Mouse (Mus musculus) liver, embryonic 12.5 days (tissue): ENCODE data around the gene Ppp3r2. TPM values are rescaled to one million over a fixed set of nuclear protein-coding genes. Genes with fewer than 3 reads are reported as not detected.

ENCODE experiments used
- ATAC-seq: fragments of 200-750 bp; cut with Nextera tagmentation; 2 replicates; pipeline ENCODE4 v1.8.0; 2017; ENCODE audit warnings: moderate number of reproducible peaks, mild to moderate bottlenecking, moderate library complexity
- H3K27ac ChIP-seq: fragments of 300-500 bp; sonication (generic); 2 replicates; pipeline ENCODE4 v1.5.1; 2016; ENCODE audit warnings: mild to moderate bottlenecking
- H3K27me3 ChIP-seq: fragments of 300-500 bp; sonication (generic); replicated peaks from 2 replicates; pipeline ENCODE4 v1.6.1; 2016; ENCODE audit warnings: mild to moderate bottlenecking, moderate library complexity
- H3K36me3 ChIP-seq: fragments of 300-500 bp; sonication (generic); 2 replicates; pipeline ENCODE4 v1.6.1; 2016; ENCODE audit warnings: mild to moderate bottlenecking, moderate library complexity
- H3K4me1 ChIP-seq: fragments of 300-500 bp; sonication (generic); 2 replicates; pipeline ENCODE4 v1.6.1; 2016
- H3K4me2 ChIP-seq: fragments of 300-500 bp; sonication (generic); 2 replicates; pipeline ENCODE4 v1.6.1; 2016; ENCODE audit warnings: mild to moderate bottlenecking, moderate library complexity
- H3K4me3 ChIP-seq: fragments of 300-500 bp; sonication (generic); 2 replicates; pipeline ENCODE4 v1.5.1; 2016; ENCODE audit warnings: mild to moderate bottlenecking, moderate library complexity
- H3K9ac ChIP-seq: fragments of 300-500 bp; sonication (generic); 2 replicates; pipeline ENCODE4 v1.6.1; 2016; ENCODE audit warnings: mild to moderate bottlenecking, moderate library complexity
- H3K9me3 ChIP-seq: fragments of 300-500 bp; sonication (generic); replicated peaks from 2 replicates; pipeline ENCODE4 v1.6.1; 2016; ENCODE audit warnings: mild to moderate bottlenecking, moderate library complexity
- WGBS: fragments of 180-500 bp; shearing (Covaris S2); methylation state at CpG from one replicate; pipeline ENCODE4 v1.1.7; 2016; ENCODE audit not compliant: insufficient replicate concordance; 5-methylcytosine and 5-hydroxymethylcytosine counted together
- polyA plus RNA-seq: library from polyadenylated mRNA; unstranded; fragments of >200 nt; fragmentation: Nextera tagmentation; extraction: Ambion mirVana; gene quantifications from 2 replicates; pipeline ENCODE4 v1.2.1, GENCODE M21; 2016

Ppp3r2 gene
- polyA plus RNA-seq, 1 experiment from 2014 or later = not detected

DNA sequence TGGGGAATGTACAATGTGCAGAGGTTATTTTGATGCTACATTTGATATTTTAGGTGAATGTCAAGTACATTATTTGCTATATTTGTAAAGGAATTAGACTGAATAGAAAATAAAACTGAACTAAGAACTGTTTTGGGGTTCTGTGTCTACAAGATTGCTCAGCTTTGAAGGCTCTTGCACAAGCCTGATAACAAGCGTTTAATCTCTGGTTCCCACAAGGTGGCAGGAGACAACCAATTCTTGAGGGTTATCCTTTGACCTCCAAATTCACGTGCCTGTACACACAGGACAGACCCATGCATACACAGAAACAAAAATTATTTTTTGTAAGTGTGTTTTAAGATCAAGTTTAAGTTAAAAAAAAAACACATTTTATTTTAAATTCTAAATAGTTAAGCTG lies 41.9 kb downstream of the Ppp3r2 start:
- Histone ChIP-seq H3K9me3 (no peaks in the 10 kb centered on the region), H3K4me3 (no peak overlapping the region), H3K4me1 (peaks cover 4% of the 10 kb centered on the region; the same call in 1 of the 2 replicates), H3K36me3 (peaks cover 84% of the 10 kb centered on the region), H3K9ac (no peak overlapping the region), H3K27ac (no peak overlapping the region), H3K4me2 (no peak overlapping the region), H3K27me3 (no peaks in the 10 kb centered on the region)
- ATAC-seq = peak; percentile 90
- 18% methylated on average over 2 of the region's 2 CpGs for WGBS

- no peak for ATAC-seq
- WGBS = 88% methylated on average over 11 of the region's 11 CpGs
These were observed 44.0 kb downstream of the Ppp3r2 start for GRCm38 (mm10) chr4:49637821-49638220.

GRCm38 (mm10) chr4:49632139-49632481 lies 49.7 kb downstream of the Ppp3r2 start:
- Histone ChIP-seq H3K4me3 (peak overlapping the region; percentile 86), H3K4me2 (peak overlapping the region; percentile 85), H3K9me3 (no peaks in the 10 kb centered on the region), H3K4me1 (peaks cover 31% of the 10 kb centered on the region), H3K27me3 (no peaks in the 10 kb centered on the region), H3K27ac (peak overlapping the region; percentile 89), H3K9ac (peak overlapping the region; percentile 90), H3K36me3 (peaks cover 39% of the 10 kb centered on the region)
- WGBS = under 1% methylated on average over 30 of the region's 30 CpGs
- ATAC-seq = peak; percentile 69

More at GRCm38 (mm10) chr4:49637821-49638220, 44.0 kb downstream of the Ppp3r2 start:
- Histone ChIP-seq H3K4me2 (no peak overlapping the region), H3K4me1 (peaks cover 24% of the 10 kb centered on the region), H3K9me3 (no peaks in the 10 kb centered on the region), H3K4me3 (no peak overlapping the region), H3K9ac (no peak overlapping the region), H3K36me3 (peaks cover 82% of the 10 kb centered on the region), H3K27me3 (no peaks in the 10 kb centered on the region), H3K27ac (no peak overlapping the region)

GRCm38 (mm10) chr4:49631319-49632138 lies 50.3 kb downstream of the Ppp3r2 start, which contains the start of gene Rnf20:
Gene Rnf20, plus strand, starts transcription at chr4:49632006.
- peak within 1 kb of the TSS; percentile 90 for H3K9ac ChIP-seq
- 3% methylated on average over 37 of the region's 37 CpGs for WGBS
- peak; percentile 94 for ATAC-seq

GRCm38 (mm10) chr4:49628941-49629340 lies 52.9 kb downstream of the Ppp3r2 start:
- Histone ChIP-seq H3K27ac (no peak overlapping the region), H3K9ac (no peak overlapping the region), H3K9me3 (no peaks in the 10 kb centered on the region), H3K4me3 (no peak overlapping the region), H3K27me3 (no peaks in the 10 kb centered on the region), H3K36me3 (peaks cover 8% of the 10 kb centered on the region), H3K4me1 (peaks cover 43% of the 10 kb centered on the region), H3K4me2 (no peak overlapping the region)
- ATAC-seq = no peak
- WGBS = 72% methylated on average over 5 of the region's 5 CpGs

More at GRCm38 (mm10) chr4:49631319-49632138, 50.3 kb downstream of the Ppp3r2 start, which contains the start of gene Rnf20:
- Histone ChIP-seq H3K9me3 (no peaks in the 10 kb centered on the region), H3K36me3 (peaks cover 33% of the 10 kb centered on the region), H3K4me2 (peak within 1 kb of the TSS; percentile 85), H3K4me3 (peak within 1 kb of the TSS; percentile 86), H3K4me1 (peaks cover 35% of the 10 kb centered on the region), H3K27ac (peak within 1 kb of the TSS; percentile 89), H3K27me3 (no peaks in the 10 kb centered on the region)

Other genes with a start within 250 kb of the Ppp3r2 start
- 0.18 and 0.37 TPM in 2 replicates for gene Acnat1, start 208.1 kb downstream of the Ppp3r2 start, polyA plus RNA-seq
- 0.21 and 0.37 TPM in 2 replicates for gene Baat, start 175.5 kb downstream of the Ppp3r2 start, polyA plus RNA-seq
- 65.8 and 67.3 TPM in 2 replicates for gene Mrpl50, start 160.9 kb downstream of the Ppp3r2 start, polyA plus RNA-seq
- gene Zfp189, start 160.8 kb downstream of the Ppp3r2 start, polyA plus RNA-seq = 4.3 and 4.6 TPM in 2 replicates
- gene Aldob, start 132.5 kb downstream of the Ppp3r2 start, polyA plus RNA-seq = 54.0 and 57.6 TPM in 2 replicates
- gene Tmem246, start 84.1 kb downstream of the Ppp3r2 start, polyA plus RNA-seq = 13.3 and 14.6 TPM in 2 replicates
- gene Rnf20, start 50.0 kb downstream of the Ppp3r2 start, polyA plus RNA-seq = 24.0 and 25.1 TPM in 2 replicates
- gene Grin3a, start 163.7 kb upstream of the Ppp3r2 start, polyA plus RNA-seq = 0.11 and 0.23 TPM in 2 replicates